8 mouse cellular contexts compared by ENCODE assay signal in the genomic region with DNA sequence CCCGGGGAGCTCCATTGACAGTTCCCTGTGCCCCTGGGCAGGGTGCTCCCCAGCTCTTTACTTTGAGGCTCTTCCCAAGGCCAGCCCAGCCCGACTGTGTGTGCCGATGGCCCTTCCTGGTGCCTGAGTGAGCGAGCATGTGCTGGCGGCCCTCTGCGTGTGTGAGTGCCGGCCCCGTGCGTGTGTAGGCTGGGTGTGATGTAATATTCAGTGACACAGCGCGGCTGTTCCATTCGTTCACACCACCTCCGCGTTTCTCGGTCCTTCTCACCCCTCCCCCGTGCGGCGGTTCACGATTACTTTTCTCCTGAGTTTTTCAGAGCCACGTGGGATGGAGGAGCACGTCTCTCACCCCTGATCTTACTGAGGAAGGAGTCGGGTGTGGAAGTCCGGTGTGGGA. TPM values are rescaled to one million over a fixed set of nuclear protein-coding genes. Genes with fewer than 3 reads are reported as not detected.
DNase-seq lines count a peak whose midpoint lies in the region; ATAC-seq lines count a peak whose summit lies in the region.

No protein-coding gene starts in this region.

- peak overlapping the region; percentile 23 for H3K4me3 ChIP-seq in kidney, embryonic 16.5 days (ENCODE audit: low read length)
- peak overlapping the region; percentile 18 for H3K4me3 ChIP-seq in forebrain, embryonic 10.5 days
- H3K4me3 ChIP-seq in limb, embryonic 12.5 days (replicated peaks) = peak overlapping the region; percentile 16
- H3K4me3 ChIP-seq in neural tube, embryonic 13.5 days = 0 out of 2 replicates have a peak overlapping the region, but pooled peaks have one; percentile 12

- H3K27me3 ChIP-seq in kidney, embryonic 16.5 days (ENCODE audit: insufficient read depth, low read length) = peaks cover 48% of the 10 kb centered on the region
- peaks cover 78% of the 10 kb centered on the region for H3K27me3 ChIP-seq in forebrain, embryonic 10.5 days (ENCODE audit: poor library complexity, severe bottlenecking)
- H3K27me3 ChIP-seq in limb, embryonic 12.5 days = peaks cover 88% of the 10 kb centered on the region
- H3K27me3 ChIP-seq in neural tube, embryonic 13.5 days = peaks cover 76% of the 10 kb centered on the region

- no peaks in the 10 kb centered on the region for H3K9me3 ChIP-seq in kidney, embryonic 16.5 days (ENCODE audit: low read length)
- H3K9me3 ChIP-seq in forebrain, embryonic 10.5 days = no peaks in the 10 kb centered on the region
- H3K9me3 ChIP-seq in limb, embryonic 12.5 days = no peaks in the 10 kb centered on the region
- H3K9me3 ChIP-seq in neural tube, embryonic 13.5 days = no peaks in the 10 kb centered on the region

- no peaks in the 10 kb centered on the region for H3K36me3 ChIP-seq in kidney, embryonic 16.5 days (ENCODE audit: insufficient read depth, low read length)
- H3K36me3 ChIP-seq in forebrain, embryonic 10.5 days (replicated peaks) = no peaks in the 10 kb centered on the region
- no peaks in the 10 kb centered on the region for H3K36me3 ChIP-seq in limb, embryonic 12.5 days
- no peaks in the 10 kb centered on the region for H3K36me3 ChIP-seq in neural tube, embryonic 13.5 days

- H3K9ac ChIP-seq in kidney, embryonic 16.5 days (replicated peaks; ENCODE audit: low read length) = no peak overlapping the region
- no peak overlapping the region for H3K9ac ChIP-seq in limb, embryonic 12.5 days (replicated peaks)
- H3K9ac ChIP-seq in neural tube, embryonic 13.5 days = no peak overlapping the region; the same call in 1 of the 2 replicates

- no peak overlapping the region for H3K27ac ChIP-seq in kidney, embryonic 16.5 days (ENCODE audit: low read length)
- H3K27ac ChIP-seq in forebrain, embryonic 10.5 days = no peak overlapping the region
- H3K27ac ChIP-seq in limb, embryonic 12.5 days = no peak overlapping the region
- no peak overlapping the region for H3K27ac ChIP-seq in neural tube, embryonic 13.5 days (replicated peaks)

- WGBS in kidney, embryonic 16.5 days = 3% methylated on average over 23 of the region's 23 CpGs
- 13% methylated on average over 23 of the region's 23 CpGs for WGBS in forebrain, embryonic 10.5 days
- WGBS in limb, embryonic 12.5 days = 4% methylated on average over 23 of the region's 23 CpGs
- WGBS in neural tube, embryonic 13.5 days = 12% methylated on average over 23 of the region's 23 CpGs

- intact Hi-C loops in heart, postnatal 25 days (cut with DNase I) = no loop called here
- intact Hi-C loops in gastrocnemius, postnatal 36 days (cut with DNase I) = no loop called here

- DNase-seq in kidney, adult 11 months = no peak
- no peak for DNase-seq in forebrain, embryonic 10.5 days (ENCODE audit: extremely low spot score, low spot score)
- peak; percentile 24 for DNase-seq in heart, postnatal 25 days (ENCODE audit: low spot score)
- DNase-seq in gastrocnemius, postnatal 36 days = no peak

- peak overlapping the region; percentile 50 for H3K4me2 ChIP-seq in kidney, embryonic 16.5 days (replicated peaks; ENCODE audit: low read depth, low read length)
- H3K4me2 ChIP-seq in limb, embryonic 12.5 days = peak overlapping the region; percentile 40
- peak overlapping the region; percentile 96 for H3K4me2 ChIP-seq in neural tube, embryonic 13.5 days

- 0 out of 2 replicates have a peak, but pooled peaks have one; percentile 27 for ATAC-seq in kidney, embryonic 16.5 days (ENCODE audit: low FRiP score, low TSS enrichment)
- ATAC-seq in limb, embryonic 12.5 days (ENCODE audit: insufficient number of reproducible peaks, insufficient read depth, low FRiP score, low TSS enrichment, low read depth) = 0 out of 2 replicates have a peak, but pooled peaks have one; percentile 19
- no peak for ATAC-seq in neural tube, embryonic 13.5 days (ENCODE audit: low read depth)
- ATAC-seq in cerebellum, adult (ENCODE audit: insufficient number of reproducible peaks, low FRiP score, low TSS enrichment) = no peak

- peaks cover 30% of the 10 kb centered on the region for H3K4me1 ChIP-seq in kidney, embryonic 16.5 days (ENCODE audit: insufficient read depth, low read length)
- H3K4me1 ChIP-seq in forebrain, embryonic 10.5 days = peaks cover 45% of the 10 kb centered on the region
- peaks cover 34% of the 10 kb centered on the region for H3K4me1 ChIP-seq in limb, embryonic 12.5 days (replicated peaks)
- peaks cover 44% of the 10 kb centered on the region for H3K4me1 ChIP-seq in neural tube, embryonic 13.5 days (replicated peaks)

RNA-seq across cellular contexts. Expression of a gene that starts 3.9 kb away (rescaled TPM):
- 1.0 and 1.5 TPM in 2 replicates for polyA plus RNA-seq in kidney, embryonic 16.5 days (2015; fragmentation: Nextera tagmentation; extraction: Ambion mirVana)
- 0.78 and 1.0 TPM in 2 replicates for polyA plus RNA-seq in forebrain, embryonic 10.5 days (2016; fragmentation: Nextera tagmentation; extraction: Ambion mirVana)
- total RNA-seq in heart, postnatal 25 days (2021) = 1 to 10 TPM; 1.8 to 4.0 TPM
- 0.84 and 0.95 TPM in 2 replicates for polyA plus RNA-seq in limb, embryonic 12.5 days (2016; fragmentation: Nextera tagmentation; extraction: Ambion mirVana)
- 6.8 and 7.1 TPM in 2 replicates for polyA plus RNA-seq in neural tube, embryonic 13.5 days (2015; fragmentation: Nextera tagmentation; extraction: Ambion mirVana)
- under 1 TPM; 0.20 to 0.26 TPM for total RNA-seq in gastrocnemius, postnatal 36 days (2021)

RNA-seq across cellular contexts. Expression of a gene that starts 44.0 kb away (rescaled TPM):
- 15.6 and 17.8 TPM in 2 replicates for polyA plus RNA-seq in kidney, embryonic 16.5 days (2015; fragmentation: Nextera tagmentation; extraction: Ambion mirVana)
- polyA plus RNA-seq in forebrain, embryonic 10.5 days (2016; fragmentation: Nextera tagmentation; extraction: Ambion mirVana) = 28.5 and 29.3 TPM in 2 replicates
- 1 to 10 TPM; 1.5 to 2.2 TPM for total RNA-seq in heart, postnatal 25 days (2021)
- 21.1 and 23.8 TPM in 2 replicates for polyA plus RNA-seq in limb, embryonic 12.5 days (2016; fragmentation: Nextera tagmentation; extraction: Ambion mirVana)
- polyA plus RNA-seq in neural tube, embryonic 13.5 days (2015; fragmentation: Nextera tagmentation; extraction: Ambion mirVana) = 2.4 and 3.3 TPM in 2 replicates
- total RNA-seq in gastrocnemius, postnatal 36 days (2021) = 10 to 100 TPM in 1 of 2 experiments, 1 to 10 TPM in 1; 7.6 to 19.2 TPM

RNA-seq across cellular contexts. Expression of a gene that starts 53.8 kb away (rescaled TPM):
- 57.4 and 58.0 TPM in 2 replicates for polyA plus RNA-seq in kidney, embryonic 16.5 days (2015; fragmentation: Nextera tagmentation; extraction: Ambion mirVana)
- 20.8 and 23.7 TPM in 2 replicates for polyA plus RNA-seq in forebrain, embryonic 10.5 days (2016; fragmentation: Nextera tagmentation; extraction: Ambion mirVana)
- total RNA-seq in heart, postnatal 25 days (2021) = 10 to 100 TPM; 70.7 to 86.6 TPM
- polyA plus RNA-seq in limb, embryonic 12.5 days (2016; fragmentation: Nextera tagmentation; extraction: Ambion mirVana) = 30.0 and 33.9 TPM in 2 replicates
- polyA plus RNA-seq in neural tube, embryonic 13.5 days (2015; fragmentation: Nextera tagmentation; extraction: Ambion mirVana) = 8.6 and 11.2 TPM in 2 replicates
- total RNA-seq in gastrocnemius, postnatal 36 days (2021) = 10 to 100 TPM; 17.9 to 30.2 TPM

RNA-seq across cellular contexts. Expression of a gene that starts 55.8 kb away (rescaled TPM):
- polyA plus RNA-seq in kidney, embryonic 16.5 days (2015; fragmentation: Nextera tagmentation; extraction: Ambion mirVana) = 60.1 and 66.6 TPM in 2 replicates
- 68.6 and 70.9 TPM in 2 replicates for polyA plus RNA-seq in forebrain, embryonic 10.5 days (2016; fragmentation: Nextera tagmentation; extraction: Ambion mirVana)
- 100 to 1,000 TPM in 1 of 2 experiments, 10 to 100 TPM in 1; 99.8 to 103 TPM for total RNA-seq in heart, postnatal 25 days (2021)
- 38.8 and 43.3 TPM in 2 replicates for polyA plus RNA-seq in limb, embryonic 12.5 days (2016; fragmentation: Nextera tagmentation; extraction: Ambion mirVana)
- 52.9 and 56.0 TPM in 2 replicates for polyA plus RNA-seq in neural tube, embryonic 13.5 days (2015; fragmentation: Nextera tagmentation; extraction: Ambion mirVana)
- total RNA-seq in gastrocnemius, postnatal 36 days (2021) = 10 to 100 TPM; 39.6 to 55.9 TPM

Comparison
In these comparisons a context has a peak if more than half of its experiments do, and no peak if none do; other contexts are left out.
1. ATAC-seq: peak in kidney, embryonic 16.5 days (single experiment) and limb, embryonic 12.5 days (single experiment); none in neural tube, embryonic 13.5 days (single experiment) and cerebellum, adult (single experiment).
2. H3K4me2 ChIP-seq: peak in every context shown above with its lines; median percentile 96 in neural tube, embryonic 13.5 days; 50 in kidney, embryonic 16.5 days; 40 in limb, embryonic 12.5 days.
3. Peak in every context shown above with its lines, with median percentiles within 50 percentile points of each other: H3K4me3 ChIP-seq.